Mouse (Mus musculus) brain, adult 2 months (tissue): Measurements from ENCODE around the gene Capza1.
"Not testable (repeated sequence)": the region's sequence is repeated elsewhere in the genome, so short reads cannot be mapped to it uniquely, and the experiment has no call there.

Experiments used
- DNase-seq: peaks from one replicate; pipeline ENCODE4 v3.0.0; 2011; ENCODE audit warnings: low read depth, low spot score

Gene Capza1

GRCm38 (mm10) chr3:104863786-104864650, at the start of gene Capza1, which contains the start of gene St7l:
TSS of gene Capza1 (minus strand) at chr3:104864505.
TSS of gene St7l (plus strand) at chr3:104864005.
- DNase-seq, result peak; percentile 96

GRCm38 (mm10) chr3:104909195-104909594, 44.9 kb upstream of the Capza1 start:
- no peak for DNase-seq

DNA sequence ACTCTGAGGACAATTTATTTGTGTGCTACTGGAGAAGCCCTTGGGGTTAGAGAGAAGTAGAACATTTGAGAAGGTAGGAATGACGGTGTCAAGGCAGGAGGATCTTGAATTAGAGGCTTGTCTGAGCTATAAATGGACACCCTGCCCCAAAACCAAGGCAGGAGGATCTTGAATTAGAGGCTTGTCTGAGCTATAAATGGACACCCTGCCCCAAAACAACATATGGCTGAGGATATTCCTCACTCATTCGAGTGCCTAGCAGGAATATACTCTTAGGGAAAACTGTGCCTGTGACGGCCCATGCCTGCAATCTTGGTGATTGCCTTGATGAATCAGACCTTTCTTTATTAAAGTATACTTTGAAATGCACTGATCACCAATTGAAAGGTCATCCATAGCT, 41.7 kb upstream of the Capza1 start:
- DNase-seq, result peak; percentile 82

- peak; percentile 79 for DNase-seq
These were observed 41.1 kb upstream of the Capza1 start for GRCm38 (mm10) chr3:104905389-104905788.

DNA sequence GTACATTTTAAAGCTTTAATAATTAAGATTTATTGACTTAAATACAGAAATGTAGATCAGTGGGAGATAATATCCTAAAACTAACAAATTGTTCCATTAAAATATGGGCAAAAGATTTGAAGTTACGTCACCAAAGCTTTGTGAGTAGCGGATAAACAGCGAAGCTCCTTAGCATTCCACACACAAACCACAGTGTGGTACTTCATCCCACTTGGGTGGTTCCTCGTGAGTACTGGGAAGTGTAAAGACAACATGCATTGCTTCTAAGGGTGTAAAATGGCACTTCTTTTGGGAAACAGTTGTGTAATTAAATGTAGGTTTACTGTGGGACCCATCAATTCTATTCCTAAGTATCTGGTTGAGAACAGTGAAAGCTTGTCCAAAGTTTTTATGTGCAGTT, 36.8 kb upstream of the Capza1 start:
- no peak for DNase-seq

DNA sequence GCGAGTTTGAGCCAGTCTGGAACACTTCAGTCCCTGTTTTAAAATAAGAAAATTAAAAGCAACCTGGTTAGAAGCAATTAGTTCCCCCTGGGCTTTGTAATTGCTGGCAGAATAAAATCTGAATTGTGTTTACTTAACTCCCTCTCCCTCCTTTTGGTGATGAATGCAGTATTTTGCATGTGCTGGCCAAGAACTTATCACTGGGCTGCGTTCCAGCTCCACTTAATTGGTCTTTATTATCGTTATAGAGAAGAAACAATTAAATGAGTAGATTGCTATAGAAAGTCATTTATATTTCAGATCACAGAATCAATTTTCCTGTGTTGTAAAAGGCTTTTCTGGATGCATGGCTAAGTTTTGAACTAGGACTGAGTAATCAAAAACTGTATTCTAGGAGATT, 31.8 kb upstream of the Capza1 start:
- DNase-seq, result peak; percentile 10

DNA sequence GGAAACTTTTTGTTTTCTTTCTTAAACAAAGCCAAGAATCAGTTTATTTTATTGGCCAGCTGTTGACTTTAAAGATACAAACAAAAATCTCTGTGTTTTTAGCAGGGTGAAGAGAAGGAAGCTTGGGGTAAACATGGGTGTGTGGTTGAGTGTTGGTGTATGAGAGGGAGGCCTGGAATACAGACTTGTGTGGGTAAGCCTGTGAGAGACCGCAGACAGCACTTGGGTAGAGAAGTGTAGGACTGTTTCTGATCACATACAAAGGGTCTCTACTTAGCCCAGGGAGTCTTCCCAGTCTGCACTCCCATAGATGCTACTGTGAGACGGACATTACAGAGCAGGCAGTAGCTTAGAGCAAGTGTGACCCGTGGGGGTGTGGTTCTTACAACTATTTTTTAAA, 24.3 kb upstream of the Capza1 start:
- DNase-seq, result no peak

DNA sequence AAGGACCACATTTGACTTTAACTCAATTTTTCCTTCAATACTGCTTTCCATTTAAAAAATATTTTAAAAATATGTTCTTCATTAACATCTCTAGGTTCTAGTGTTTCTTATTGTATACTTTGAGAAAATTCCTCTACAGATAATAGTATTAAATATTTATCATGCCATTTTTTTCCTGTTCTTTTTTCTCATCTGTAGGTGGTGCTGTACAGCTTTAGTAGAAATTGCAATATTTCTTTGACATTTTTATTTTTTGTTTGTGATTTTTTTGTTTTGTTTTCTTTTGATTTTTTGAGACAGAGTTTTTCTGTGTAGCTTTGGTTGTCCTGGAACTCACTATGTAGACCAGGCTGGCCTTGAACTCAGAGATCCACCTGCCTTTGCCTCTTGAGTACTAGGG, 5.3 kb upstream of the Capza1 start:
- no peak for DNase-seq

DNA sequence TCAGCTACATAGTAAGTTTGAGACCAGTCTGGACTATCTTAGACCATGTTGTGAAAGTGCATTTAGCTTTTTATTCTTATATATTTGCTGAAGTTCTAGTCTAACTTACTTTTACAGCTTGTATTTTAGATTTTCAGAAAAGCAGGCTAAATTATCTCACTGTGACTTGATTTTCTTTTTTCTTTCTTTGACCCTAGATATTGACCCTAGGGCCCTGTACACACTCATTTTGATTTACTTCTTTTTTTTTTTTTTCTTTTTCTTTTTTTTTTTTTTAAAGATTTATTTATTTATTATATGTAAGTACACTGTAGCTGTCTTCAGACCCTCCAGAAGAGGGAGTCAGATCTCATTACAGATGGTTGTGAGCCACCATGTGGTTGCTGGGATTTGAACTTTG, 2.4 kb upstream of the Capza1 start:
- not testable (repeated sequence) for DNase-seq

DNA sequence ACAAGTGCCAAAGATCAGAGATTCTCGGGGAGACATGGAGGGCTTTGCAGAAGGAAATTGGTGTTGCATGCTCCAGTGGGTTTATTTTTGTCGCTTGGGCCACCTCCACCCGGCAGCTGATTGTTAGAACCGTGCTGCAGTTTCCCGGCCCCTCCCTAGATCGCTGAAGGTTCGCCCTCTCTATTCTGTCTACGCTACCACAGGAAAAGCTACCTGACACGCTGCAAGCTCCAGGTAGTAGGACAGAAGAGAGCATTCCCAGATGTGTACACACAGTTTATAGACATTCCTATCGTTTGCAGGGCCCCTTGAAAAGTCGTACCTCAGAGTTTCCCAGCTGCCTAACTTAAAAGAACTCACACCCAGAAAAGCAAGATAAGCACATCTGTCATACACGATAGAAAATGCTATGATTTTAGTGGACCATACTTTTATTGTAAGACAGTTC, 1.1 kb upstream of the Capza1 start:
- DNase-seq, result peak; percentile 48

GRCm38 (mm10) chr3:104864651-104865340, 491 bp upstream of the Capza1 start:
- peak; percentile 97 for DNase-seq

- DNase-seq, result no peak
These were observed 5.7 kb downstream of the Capza1 start for GRCm38 (mm10) chr3:104858560-104858959.

DNA sequence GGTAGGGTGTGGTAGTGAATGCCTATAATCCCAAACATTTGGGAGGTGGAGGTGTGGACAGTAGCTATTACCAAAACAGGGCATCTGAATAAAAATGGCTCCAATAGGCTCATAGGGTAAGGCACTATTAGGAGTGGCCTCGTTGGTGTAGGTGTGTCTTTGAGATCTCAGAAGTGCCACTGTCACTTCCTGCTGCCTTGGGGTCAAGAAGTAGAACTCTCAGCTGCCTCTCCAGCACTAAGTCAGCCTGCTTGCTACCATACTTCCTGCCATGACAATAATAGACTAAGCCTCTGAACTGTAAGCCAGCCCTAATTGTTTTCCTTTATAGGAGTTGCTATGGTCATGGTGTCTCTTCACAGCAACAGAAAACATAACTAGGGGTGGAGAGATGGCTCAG, 8.2 kb downstream of the Capza1 start:
- DNase-seq, result no peak

- peak; percentile 35 for DNase-seq
These were observed 9.4 kb downstream of the Capza1 start for GRCm38 (mm10) chr3:104854866-104855265.

- no peak for DNase-seq
These were observed 9.8 kb downstream of the Capza1 start for GRCm38 (mm10) chr3:104854465-104854864.

DNA sequence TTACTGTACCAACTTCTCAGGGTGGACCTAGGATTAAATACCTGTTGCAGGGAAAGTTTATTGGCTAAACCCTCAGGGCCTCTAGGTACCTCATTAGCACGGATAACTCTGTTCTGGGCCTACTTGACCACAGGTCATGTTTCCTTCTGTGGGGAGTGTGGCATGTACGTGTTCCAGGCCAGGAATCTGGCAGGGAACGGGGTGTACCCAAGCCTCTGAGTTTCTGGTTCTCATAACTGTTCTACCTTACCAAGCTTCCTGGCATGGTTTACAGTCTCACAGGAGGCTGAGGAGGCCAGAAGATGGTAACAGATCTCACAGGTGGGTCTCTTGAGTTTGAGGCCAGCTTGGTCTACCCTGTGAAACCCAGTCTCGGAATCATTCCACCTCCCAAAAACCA, 17.7 kb downstream of the Capza1 start:
- no peak for DNase-seq

GRCm38 (mm10) chr3:104841049-104841448, 23.3 kb downstream of the Capza1 start:
- DNase-seq, result no peak

DNA sequence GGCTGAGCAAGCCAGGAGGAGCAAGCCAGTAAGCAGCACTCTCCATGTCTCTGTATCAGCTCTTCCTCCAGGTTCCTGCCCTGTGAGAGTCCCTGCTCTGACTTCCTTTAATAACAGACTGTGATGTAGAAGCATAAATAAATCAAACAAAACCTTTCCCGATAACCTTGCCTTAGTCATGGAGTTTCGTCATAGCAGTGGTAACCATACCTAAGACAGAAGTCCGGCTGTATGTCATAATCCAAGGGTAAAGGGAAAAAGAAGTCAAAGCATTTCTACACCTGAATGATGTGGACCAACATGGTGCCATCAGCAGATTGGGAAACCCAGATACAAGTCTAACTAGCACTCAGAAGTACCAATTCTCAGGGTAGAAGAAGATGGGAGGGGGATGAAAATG, 28.5 kb downstream of the Capza1 start:
- no peak for DNase-seq

DNA sequence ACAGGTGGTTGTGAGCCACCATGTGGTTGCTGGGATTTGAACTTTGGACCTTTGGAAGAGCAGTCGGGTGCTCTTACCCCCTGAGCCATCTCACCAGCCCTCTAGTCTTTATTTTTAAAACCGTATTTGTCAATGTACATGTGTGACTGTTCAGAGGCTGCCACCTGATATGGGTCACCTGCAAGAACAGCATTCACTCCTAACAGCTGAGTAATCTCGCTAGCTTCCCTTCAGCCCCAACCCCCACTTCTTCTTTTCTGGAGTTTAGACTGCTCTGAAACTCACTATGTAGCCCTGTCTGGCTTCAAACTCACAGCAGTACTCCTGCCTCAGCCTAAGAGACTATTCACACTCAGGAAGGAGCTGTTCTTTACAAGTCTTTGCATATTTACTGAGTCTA, 41.9 kb downstream of the Capza1 start:
- DNase-seq, result no peak

DNA sequence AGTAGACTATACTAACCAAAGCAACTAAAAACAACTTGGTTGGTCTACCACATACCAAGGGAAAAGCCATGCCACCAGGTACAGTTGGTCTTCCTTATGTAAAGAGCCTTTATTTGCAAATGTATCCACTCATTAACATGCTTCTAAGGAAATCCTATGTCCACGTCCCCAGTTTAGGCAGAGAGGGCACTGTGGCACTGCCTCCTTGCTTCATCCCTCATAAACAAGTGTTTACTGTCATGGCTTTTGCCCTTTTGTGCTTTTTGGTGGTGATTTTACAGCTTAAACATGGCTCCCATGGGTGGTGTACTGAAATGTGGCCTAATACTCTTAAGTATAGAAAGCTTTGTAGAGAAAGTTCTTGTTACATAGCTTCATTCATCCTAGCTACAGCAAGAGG, 43.9 kb downstream of the Capza1 start:
- no peak for DNase-seq

GRCm38 (mm10) chr3:104818749-104819134, 45.6 kb downstream of the Capza1 start:
- no peak for DNase-seq

DNA sequence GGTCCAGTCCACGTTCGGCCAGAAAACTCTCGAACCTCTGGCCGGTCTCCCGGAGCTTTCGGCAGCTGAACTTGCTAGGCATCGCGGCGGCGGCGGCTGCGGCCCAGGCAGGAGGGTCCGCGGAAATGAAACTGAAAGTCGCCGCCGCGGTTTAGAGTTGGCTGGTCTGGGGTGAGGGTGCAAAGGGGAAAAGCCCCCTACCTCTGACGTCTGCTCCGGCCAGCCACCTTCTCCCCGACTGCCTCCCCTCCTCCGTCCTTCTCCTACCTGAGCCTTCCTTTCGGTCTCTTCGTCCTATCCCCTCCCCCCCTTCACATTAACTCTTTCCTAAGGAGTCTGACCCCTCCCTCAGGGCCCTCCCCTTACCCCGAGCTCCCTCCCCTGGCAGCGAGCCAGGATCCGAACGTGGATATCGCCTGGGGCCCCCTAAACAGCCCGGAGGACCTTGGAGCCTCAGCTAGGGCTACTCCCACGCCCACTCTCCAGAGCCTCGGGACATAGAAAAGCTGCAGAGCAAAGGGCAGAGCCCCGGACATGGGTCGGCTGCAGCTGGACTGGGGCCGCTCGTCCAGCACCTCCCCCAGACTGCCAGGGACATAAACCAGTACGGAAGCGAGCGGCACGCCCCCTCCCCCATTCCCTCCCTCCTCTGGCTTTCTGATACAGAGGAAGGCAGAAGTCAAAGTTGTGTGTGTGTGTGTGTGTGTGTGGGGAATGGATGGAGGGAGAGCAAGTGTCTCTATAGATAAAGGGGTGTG, 46.1 kb downstream of the Capza1 start, which contains the start of gene Mov10:
TSS of gene Mov10 (minus strand) at position 573 of the 758 bp plus-strand sequence.
- peak; percentile 47 for DNase-seq
